Mouse (Mus musculus) layer of hippocampus, postnatal 14 days (tissue): ENCODE results near the gene Anks1. TPM values are rescaled to one million over a fixed set of nuclear protein-coding genes. Genes with fewer than 3 reads are reported as not detected.

Experiments used
- DNase-seq, 2 experiments: peaks; one replicate each; pipeline ENCODE4 v3.0.0; 2021 to 2022; ENCODE audit warnings: low spot score in 2 of 2, mixed read lengths in 1 of 2
- total RNA-seq, 2 experiments: library from RNA; stranded (reverse); gene quantifications; 2 replicates each; pipeline ENCODE4 v1.2.3; 2021

Anks1 gene
- total RNA-seq, 2 experiments from 2014 or later: 38.0 to 39.5 TPM

GRCm38 (mm10) chr17:28016056-28016797 lies 107.1 kb downstream of the Anks1 start:
- no peak for DNase-seq

GRCm38 (mm10) chr17:28018344-28018743 lies 109.2 kb downstream of the Anks1 start:
- DNase-seq: no peak

DNA sequence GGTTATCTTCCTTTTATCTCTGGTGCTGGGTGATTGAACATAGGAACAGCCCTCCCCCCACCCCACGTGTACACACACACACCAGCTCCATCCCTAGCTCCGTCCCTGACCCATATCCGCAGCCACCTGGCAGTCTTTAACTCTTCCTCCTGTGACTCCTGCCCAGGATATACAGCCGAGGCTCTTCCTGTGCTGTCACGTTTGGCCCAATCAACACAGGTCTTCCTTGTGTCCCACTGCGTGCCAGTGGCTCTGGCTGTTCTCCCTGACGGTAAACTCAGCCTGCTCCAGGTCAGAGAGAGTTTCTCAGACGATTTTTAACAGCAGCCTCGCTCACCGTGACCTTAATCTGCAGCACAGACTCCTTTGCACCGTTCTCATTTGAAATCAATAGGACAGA lies 109.7 kb downstream of the Anks1 start:
- DNase-seq: no peak

DNA sequence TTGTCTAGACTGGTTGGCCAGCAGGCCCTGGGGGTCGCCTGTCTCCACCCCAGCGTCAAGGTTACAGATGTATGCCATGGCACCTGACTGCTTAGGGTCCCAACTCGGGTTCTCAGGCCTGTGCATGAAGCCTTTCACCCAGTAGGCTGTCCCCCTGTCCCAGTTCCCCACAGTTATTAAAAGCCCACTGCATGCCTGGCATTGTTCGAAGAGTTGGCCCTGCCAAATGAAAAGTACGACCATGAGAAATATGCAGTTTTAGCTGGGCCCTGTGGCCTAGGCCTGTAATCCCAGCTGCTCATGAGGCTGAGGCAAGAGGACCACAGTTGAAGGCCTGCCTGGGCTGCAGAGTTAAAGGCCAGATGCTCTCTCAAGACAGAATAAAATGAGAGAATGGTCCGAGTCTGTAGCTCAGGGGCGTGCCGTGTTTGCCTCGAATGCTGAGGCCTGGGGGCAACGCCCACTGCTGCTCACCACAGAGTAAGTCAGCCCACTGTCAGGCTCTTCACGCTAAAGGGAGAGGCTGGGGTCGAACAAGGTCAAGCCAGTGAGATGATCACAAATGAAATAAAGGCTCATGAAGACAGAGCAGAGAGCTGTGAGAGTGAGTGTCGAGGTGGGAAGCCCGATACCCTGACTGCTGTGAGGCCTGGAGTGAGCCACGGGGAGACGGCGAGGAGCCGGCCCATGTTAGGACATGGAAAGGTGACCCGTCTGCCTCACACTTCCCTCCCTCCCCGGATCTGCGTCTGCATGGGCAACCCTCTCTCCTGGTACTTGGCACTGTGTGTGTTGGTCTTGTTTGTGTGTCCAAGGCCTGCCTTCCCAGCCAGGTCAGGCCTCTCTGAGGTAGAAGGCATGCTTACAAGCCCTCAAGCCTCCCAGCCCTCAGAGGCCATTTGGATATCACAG lies 110.9 kb downstream of the Anks1 start:
- DNase-seq: no peak

DNA sequence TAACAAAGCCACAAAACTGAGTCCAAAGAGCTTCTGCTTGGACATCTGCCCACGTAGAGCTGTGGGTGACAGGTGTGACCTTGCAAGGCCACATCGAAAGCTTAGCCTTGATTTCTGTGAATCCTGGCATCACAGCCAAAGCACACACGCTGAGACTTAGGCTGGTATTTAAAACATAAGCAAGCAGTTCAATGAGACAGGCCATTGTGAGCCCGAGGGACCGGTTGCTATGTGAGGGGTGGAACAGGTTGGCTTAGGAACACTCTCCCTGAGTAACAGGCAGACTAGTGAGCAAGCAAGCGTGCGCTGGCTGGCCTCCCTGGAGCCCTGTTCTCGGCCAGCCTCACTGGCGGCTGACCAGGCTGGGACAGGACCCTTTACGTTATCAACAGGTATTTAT lies 112.8 kb downstream of the Anks1 start:
- DNase-seq: no peak

DNA sequence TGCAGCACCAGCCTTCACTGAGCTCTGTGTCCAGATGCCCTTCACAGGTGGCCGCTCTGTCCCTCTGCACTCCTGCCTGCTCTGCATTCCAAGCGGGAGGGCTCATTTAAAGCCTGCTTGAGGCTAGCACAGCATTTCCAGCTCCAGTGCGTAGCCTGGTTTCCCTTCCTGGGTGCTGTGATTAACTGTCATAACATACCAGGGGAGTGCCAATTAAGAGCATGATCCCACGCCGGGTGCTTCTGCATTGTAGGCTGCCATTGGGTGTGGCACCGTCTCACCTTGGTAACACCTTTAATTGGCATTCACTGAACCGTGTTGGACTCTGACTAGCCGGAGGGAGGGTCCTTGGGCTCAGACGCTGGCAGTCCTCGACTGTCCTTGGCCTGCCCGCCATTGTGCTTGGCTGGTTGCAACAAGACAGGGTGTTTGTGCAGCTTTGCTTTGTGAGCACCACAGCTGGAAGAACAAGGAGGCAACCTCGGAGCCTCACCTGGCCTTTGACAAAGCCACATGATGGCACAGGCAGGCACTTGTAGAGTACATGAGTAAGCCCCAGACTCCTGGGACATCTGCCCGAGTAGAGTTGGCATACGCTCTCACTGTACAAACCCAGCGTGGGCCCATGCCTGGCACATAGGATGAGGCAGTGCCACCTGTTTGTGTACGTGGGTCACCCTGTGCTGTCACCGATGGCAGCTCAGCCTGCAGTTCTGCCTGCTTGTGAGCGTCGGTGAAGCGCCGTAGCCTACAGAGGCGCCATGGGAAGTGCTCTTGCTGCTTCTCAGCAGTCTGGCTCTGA lies 113.9 kb downstream of the Anks1 start:
- DNase-seq: peak in 1 of 2 experiments; percentile 81

DNA sequence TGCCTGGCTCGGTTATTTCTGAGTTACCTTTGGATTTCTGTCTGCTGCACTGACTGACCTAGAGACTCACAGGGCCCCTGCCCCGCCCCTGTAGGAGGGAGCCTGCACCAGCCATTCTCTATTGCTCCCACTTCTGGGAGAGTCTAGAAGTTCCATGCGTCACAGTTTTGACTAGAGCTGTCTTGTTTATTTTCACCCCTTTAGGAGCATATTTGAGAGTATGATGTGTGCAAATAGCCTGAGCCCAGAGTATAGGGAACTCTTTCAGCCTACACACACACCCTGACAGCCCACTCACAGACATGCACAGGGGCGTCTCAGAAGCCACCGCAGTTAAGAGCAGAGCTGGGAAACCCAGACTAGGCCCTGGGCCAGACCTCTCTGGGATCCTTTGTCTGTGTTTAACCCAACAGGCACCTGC lies 116.4 kb downstream of the Anks1 start:
- no peak for DNase-seq

DNA sequence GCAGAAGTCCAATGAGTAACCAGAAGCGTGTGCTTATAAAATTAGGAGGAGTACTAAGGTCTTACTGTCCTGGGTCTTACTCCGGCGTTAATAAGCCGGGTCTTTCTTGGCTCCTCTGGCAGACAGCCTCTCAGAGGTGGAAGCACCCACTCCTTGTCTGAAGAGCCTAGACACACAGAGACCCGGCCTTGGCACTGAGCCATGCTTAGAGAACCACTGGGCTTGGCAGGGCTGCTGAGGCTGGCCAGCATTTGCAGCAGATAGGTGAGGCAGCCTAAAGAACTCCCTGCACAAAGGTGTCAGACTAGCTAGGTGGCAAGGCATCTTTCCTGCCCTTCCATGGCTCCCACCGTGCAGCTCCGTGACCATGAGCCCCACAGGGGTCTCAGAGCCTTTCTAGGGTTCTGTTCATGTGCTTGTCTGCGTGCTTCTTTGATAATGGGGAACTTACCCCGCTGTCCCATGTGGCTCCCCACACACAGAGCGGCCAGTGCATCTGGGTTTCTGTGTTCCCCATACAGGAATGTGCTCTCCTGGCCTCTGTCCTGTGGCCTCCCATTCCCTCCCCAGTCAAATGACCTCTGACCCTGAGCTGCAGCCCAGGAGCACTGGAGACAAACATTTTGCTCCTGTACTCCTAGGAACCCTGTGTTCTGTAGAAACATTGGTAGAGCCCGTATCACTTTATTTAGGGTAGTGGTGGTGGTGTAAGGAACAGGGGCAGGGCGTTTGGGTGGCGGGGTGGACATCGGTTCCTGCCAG lies 117.2 kb downstream of the Anks1 start:
- no peak for DNase-seq

GRCm38 (mm10) chr17:28027197-28027596 lies 118.1 kb downstream of the Anks1 start:
- DNase-seq: no peak

GRCm38 (mm10) chr17:28028236-28028635 lies 119.1 kb downstream of the Anks1 start:
- no peak for DNase-seq

DNA sequence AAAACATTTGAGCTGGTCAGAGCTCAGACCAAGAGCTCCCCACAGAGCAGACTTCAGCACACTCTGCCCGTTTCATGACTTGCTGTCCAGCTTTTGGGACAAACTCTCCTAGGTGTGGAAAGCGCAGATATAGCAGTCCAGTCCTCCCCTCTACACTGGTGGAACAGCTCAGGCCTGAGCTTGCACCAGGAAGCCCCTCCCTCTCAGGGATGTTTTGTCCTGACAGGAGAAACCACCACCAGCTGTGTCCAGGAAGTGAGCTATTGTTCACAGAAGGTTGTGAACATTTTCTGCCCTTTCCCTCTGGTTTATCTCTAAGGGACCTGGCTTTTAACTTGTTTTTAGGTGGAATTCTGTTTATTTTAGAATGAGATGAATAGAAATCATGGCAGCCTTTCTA lies 120.2 kb downstream of the Anks1 start:
- DNase-seq: no peak

GRCm38 (mm10) chr17:28030446-28030845 lies 121.3 kb downstream of the Anks1 start:
- no peak for DNase-seq

DNA sequence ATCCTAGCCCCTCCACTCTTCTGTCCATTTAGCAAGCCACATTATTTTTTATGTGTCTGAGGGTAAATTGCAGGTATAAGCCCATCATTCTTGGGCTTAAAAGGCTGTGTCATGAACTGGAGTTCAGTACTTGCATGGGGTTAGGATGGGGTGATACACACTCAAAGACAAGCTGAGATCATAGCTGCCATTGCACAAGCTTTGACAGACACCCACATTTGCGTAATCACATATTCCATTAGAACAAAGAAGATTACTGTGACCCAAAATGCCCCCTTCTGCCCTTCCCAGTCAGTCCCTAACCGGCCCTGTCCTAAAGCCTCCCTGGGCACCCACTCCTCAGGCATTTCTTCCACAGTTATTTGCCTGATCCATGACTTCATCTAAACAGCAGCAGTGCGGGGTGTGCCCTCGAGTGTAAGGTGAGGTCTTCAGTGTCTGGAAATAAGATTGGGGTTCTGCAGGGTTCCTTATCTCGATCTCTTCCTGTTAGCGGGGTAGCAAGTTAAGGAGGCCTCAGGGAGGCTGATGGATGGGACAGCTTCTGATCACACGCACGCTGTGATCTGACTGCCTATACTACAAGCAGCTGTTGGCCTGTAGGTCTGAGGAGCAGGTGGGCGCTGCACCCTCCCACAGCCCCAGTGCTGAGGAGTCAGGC lies 122.3 kb downstream of the Anks1 start:
- DNase-seq: no peak

DNA sequence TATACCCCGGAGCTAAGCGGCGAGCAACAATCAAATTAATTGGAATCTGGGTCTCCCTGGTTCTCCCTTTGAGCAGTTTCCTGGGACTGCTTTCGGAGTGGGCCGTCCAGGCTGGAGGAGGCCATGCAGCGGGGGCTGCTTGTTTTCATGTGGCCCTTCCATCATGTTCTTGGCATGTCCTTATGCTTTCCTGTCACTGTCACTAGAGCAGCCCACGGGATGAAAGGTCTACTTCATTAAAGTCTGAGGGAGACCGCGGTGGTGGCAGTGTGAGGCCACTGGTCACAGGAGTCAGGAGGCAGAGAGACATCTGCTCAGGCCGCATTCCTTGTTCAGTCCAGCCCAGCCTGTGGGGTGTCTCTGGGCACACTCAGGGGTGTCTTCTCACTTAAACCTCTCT lies 123.1 kb downstream of the Anks1 start:
- DNase-seq: no peak

- DNase-seq: no peak
Observed at GRCm38 (mm10) chr17:28033046-28033580, 124.0 kb downstream of the Anks1 start.

DNA sequence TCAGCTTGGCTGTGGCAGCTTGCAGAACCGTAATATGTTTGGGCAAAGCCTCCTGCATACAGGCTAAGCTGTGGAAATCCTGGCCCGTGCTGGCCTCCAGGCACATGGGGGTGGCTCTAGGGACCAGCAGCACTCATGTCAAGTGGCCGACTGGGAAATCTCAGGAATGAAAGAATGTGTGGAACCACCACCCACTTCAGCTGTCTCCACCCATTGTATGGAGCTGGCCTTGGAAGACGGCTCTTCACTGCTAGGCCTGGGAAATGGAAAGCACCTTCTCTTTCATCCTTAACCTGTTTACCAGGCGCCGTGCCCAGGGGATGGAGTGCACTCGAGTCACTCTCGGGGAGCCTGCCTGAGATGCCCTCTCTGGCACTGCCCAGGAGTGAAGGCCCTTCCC lies 125.9 kb downstream of the Anks1 start:
- no peak for DNase-seq

DNA sequence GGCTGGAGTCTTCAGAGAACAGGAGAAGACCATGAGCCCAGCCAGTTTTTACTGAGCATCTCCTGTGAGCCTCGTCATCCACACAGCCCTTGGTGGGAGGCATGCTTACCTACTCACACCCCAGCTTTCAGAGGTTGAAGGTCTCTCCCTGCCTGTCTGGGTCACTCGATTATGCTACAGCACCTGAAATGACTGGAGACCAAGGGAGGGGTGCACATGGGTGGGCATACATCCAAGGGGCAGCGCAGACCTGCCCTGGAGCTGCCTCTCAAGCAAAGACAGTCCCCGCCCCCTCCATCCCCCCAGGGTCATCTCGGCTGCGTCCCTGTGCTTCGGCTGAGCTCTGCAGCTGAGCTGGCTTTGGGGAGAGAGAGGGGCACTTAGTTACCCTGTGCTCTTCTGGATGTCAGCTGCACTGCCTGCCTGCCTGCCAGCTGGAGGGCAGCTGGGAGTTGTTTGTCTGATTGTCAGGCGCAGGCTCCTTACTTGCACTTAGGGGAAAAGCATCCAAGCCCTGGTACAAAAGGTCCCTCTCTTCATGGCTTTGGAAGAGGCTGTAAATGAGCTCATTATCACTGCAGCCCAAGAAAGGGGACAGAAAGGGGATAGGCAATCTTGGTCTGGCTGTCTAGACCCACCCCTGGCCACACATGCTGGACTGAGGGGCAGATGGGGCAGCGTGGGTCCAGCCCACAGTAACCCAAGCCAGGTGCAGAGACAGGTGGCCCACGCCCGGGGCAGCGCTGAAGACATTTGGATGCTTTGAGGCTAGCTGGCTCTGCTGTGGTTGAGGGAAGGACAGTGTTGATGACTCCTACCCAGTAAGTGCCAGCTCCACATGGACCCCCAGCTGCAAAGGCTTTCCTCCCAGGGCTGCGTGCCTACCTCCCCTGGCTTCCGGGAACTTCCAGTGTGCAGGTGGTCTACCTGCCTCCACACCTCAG lies 128.0 kb downstream of the Anks1 start:
- peak in 1 of 2 experiments; percentile 79 for DNase-seq

DNA sequence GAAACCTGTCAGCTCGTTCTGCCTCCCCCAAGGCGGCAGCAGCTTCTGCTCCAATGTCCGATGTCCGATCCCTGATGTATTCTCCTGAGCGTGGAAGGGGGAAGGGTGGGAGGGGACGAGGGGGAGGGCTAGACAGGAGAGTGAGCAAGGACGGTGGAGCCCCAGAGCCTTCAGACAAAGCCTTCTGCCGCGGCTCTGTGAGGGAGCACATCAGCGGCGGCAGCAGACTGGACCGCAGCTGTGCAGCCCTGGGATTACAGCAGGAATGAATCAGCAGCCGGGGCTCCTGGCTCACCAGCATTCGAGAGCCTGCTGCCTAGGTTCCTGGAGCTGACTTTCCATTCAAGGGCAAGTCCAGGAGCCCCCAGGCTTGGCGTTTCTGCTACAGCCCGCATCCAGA lies 131.5 kb downstream of the Anks1 start:
- DNase-seq: no peak

- DNase-seq: no peak
Observed at GRCm38 (mm10) chr17:28041298-28041697, 132.2 kb downstream of the Anks1 start.
